Mouse (Mus musculus) cerebellum, postnatal 36 days (tissue): Measurements from ENCODE around the gene Ufd1.
"Not testable (repeated sequence)": the region's sequence is repeated elsewhere in the genome, so short reads cannot be mapped to it uniquely, and the experiment has no call there.

Experiments
- DNase-seq, 2 experiments: peaks; one replicate each; pipeline ENCODE4 v3.0.0; 2021 to 2022; ENCODE audit warnings: mixed read lengths in 2 of 2

The Ufd1 gene

GRCm38 (mm10) chr16:18812385-18812910, 869 bp downstream of the Ufd1 start:
- no peak for DNase-seq

GRCm38 (mm10) chr16:18822356-18822755, 10.8 kb downstream of the Ufd1 start:
- DNase-seq: no peak

- no peak for DNase-seq
Observed at GRCm38 (mm10) chr16:18822925-18823324, 11.3 kb downstream of the Ufd1 start.

GRCm38 (mm10) chr16:18828630-18829029, 17.1 kb downstream of the Ufd1 start:
- DNase-seq: no peak

GRCm38 (mm10) chr16:18829102-18829501, 17.5 kb downstream of the Ufd1 start:
- DNase-seq: no peak

- no peak for DNase-seq
Observed at GRCm38 (mm10) chr16:18833486-18833885, 21.9 kb downstream of the Ufd1 start.

- DNase-seq: no peak
Observed at GRCm38 (mm10) chr16:18836073-18836467, 24.5 kb downstream of the Ufd1 start.

- DNase-seq: peak; percentile 97 to 99
Observed at GRCm38 (mm10) chr16:18836468-18837208, 25.1 kb downstream of the Ufd1 start, which contains the start of the genes 2510002D24Rik and Gm28539. Gene 2510002D24Rik (plus strand): TSS chr16:18836578. Gene Gm28539 (plus strand): TSS chr16:18836584.

GRCm38 (mm10) chr16:18838346-18838745, 26.8 kb downstream of the Ufd1 start:
- no peak for DNase-seq

GRCm38 (mm10) chr16:18846301-18846820, 34.8 kb downstream of the Ufd1 start:
- DNase-seq: no peak

GRCm38 (mm10) chr16:18849521-18850190, 38.1 kb downstream of the Ufd1 start:
- not testable (repeated sequence) for DNase-seq

- peak; percentile 30 to 57 for DNase-seq
Observed at GRCm38 (mm10) chr16:18858551-18858950, 47.0 kb downstream of the Ufd1 start.

- peak; percentile 25 to 26 for DNase-seq
Observed at GRCm38 (mm10) chr16:18860186-18860585, 48.6 kb downstream of the Ufd1 start.

GRCm38 (mm10) chr16:18870495-18870894, 58.9 kb downstream of the Ufd1 start:
- DNase-seq: not testable (repeated sequence)

- DNase-seq: no peak
Observed at GRCm38 (mm10) chr16:18876091-18876441, 64.5 kb downstream of the Ufd1 start.

GRCm38 (mm10) chr16:18876442-18877308, 65.1 kb downstream of the Ufd1 start, which contains the start of the genes Mrpl40 and Hira:
Gene Mrpl40 (minus strand): TSS chr16:18876862.
Gene Hira (plus strand): TSS chr16:18877037.
- DNase-seq: peak; percentile 93 to 94

- DNase-seq: peak; percentile 30 to 38
Observed at GRCm38 (mm10) chr16:18877386-18878090, 66.0 kb downstream of the Ufd1 start.

- DNase-seq: no peak
Observed at GRCm38 (mm10) chr16:18878091-18878720, 66.6 kb downstream of the Ufd1 start.

- no peak for DNase-seq
Observed at GRCm38 (mm10) chr16:18884044-18884443, 72.5 kb downstream of the Ufd1 start.
